Mouse (Mus musculus): ENCODE data around the gene Esrra. TPM values are rescaled to one million over a fixed set of nuclear protein-coding genes. Genes with fewer than 3 reads are reported as not detected.

Gene Esrra
- polyA plus RNA-seq, 1 experiment from 2014 or later: 3.3 TPM

GRCm38 (mm10) chr19:6926559-6927255 is 5.1 kb upstream of the Esrra start:
- Histone ChIP-seq H3K36me3 (ENCODE audit: control insufficient read depth, insufficient read depth, low read length) (no peaks in the 10 kb centered on the region), H3K9me3 (ENCODE audit: control insufficient read depth, low read length) (no peaks in the 10 kb centered on the region), H3K4me2 (ENCODE audit: low read depth, severe bottlenecking) (peak overlapping the region; percentile 32), H3K27me3 (ENCODE audit: control insufficient read depth, insufficient read depth, low read length) (peaks cover 78% of the 10 kb centered on the region), H3K4me3 (ENCODE audit: low read depth, low read length) (peak overlapping the region; percentile 15), H3K9ac (ENCODE audit: low read length) (peak overlapping the region; percentile 27; the same call in 1 of the 2 replicates), H3K4me1 (ENCODE audit: control insufficient read depth, insufficient read depth, low read length) (peaks cover 2% of the 10 kb centered on the region; the same call in 1 of the 2 replicates), H3K27ac (replicated peaks; ENCODE audit: low read depth, low read length) (no peak overlapping the region)
- DNase-seq (ENCODE audit: low spot score) (peak; percentile 68), ATAC-seq (ENCODE audit: insufficient number of reproducible peaks, low FRiP score, low TSS enrichment, low read depth) (no peak)
- WGBS: 10% methylated on average over 26 of the region's 26 CpGs

DNA sequence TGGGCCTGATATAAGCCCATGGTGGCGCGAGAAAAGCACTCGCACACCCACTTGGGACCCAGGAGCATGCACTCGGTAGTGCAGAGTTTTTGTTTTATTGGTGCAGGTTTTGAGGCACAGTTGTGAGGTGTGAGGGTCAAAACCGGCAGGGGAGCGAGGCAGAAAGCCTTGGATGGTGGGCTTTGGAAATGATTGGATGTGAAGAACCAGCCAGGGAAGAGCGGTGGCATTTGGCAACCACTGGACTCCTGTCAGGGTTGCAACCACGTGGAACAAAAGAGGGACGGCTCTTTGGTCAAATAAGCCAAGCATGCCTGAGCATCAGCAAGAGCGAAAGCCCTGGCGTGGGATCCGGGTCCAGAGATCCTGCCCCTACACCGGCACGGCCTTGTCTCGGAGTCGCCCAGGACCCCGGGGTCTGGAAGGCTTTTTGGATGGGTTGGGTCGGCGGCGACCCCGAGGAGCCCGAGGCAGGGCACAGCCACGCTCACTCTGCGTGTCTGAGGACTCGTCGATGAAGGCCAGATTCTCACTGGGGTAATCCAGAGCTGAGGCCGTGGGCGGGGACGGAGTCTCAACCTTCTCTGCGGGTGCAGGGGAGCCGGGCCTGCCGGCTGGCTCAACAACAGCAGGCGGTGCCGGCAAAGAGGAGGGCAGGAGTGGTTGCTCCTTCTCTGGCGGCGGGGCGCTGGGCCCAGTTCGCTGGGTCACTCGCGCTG is 4.2 kb upstream of the Esrra start:
- H3K36me3 ChIP-seq (ENCODE audit: control insufficient read depth, insufficient read depth, low read length): no peaks in the 10 kb centered on the region
- H3K4me3 ChIP-seq (ENCODE audit: low read depth, low read length): peak overlapping the region; percentile 2; the same call in 1 of the 2 replicates
- no peaks in the 10 kb centered on the region for H3K9me3 ChIP-seq (ENCODE audit: control insufficient read depth, low read length)
- DNase-seq (ENCODE audit: low spot score) (no peak), ATAC-seq (ENCODE audit: insufficient number of reproducible peaks, low FRiP score, low TSS enrichment, low read depth) (no peak)
- H3K4me1 ChIP-seq (ENCODE audit: control insufficient read depth, insufficient read depth, low read length): peaks cover 5% of the 10 kb centered on the region
- 7% methylated on average over 35 of the region's 40 CpGs for WGBS
- no peak overlapping the region for H3K27ac ChIP-seq (replicated peaks; ENCODE audit: low read depth, low read length)
- H3K27me3 ChIP-seq (ENCODE audit: control insufficient read depth, insufficient read depth, low read length): peaks cover 69% of the 10 kb centered on the region
- H3K4me2 ChIP-seq (ENCODE audit: low read depth, severe bottlenecking): no peak overlapping the region; the same call in 1 of the 2 replicates
- H3K9ac ChIP-seq (ENCODE audit: low read length): no peak overlapping the region

GRCm38 (mm10) chr19:6925307-6925573 is 3.6 kb upstream of the Esrra start, which contains the start of gene Catsperz:
Gene Catsperz (minus strand): TSS chr19:6925380.
- no peak for DNase-seq (ENCODE audit: low spot score)
- peak within 1 kb of the TSS; percentile 2; the same call in 1 of the 2 replicates for H3K4me3 ChIP-seq (ENCODE audit: low read depth, low read length)
- no peak for ATAC-seq (ENCODE audit: insufficient number of reproducible peaks, low FRiP score, low TSS enrichment, low read depth)
- H3K4me2 ChIP-seq (ENCODE audit: low read depth, severe bottlenecking): peak within 1 kb of the TSS; percentile 23; the same call in 1 of the 2 replicates
- no peaks in the 10 kb centered on the region for H3K36me3 ChIP-seq (ENCODE audit: control insufficient read depth, insufficient read depth, low read length)
- 2% methylated on average over 9 of the region's 9 CpGs for WGBS
- H3K27me3 ChIP-seq (ENCODE audit: control insufficient read depth, insufficient read depth, low read length): peaks cover 67% of the 10 kb centered on the region
- no peaks in the 10 kb centered on the region for H3K9me3 ChIP-seq (ENCODE audit: control insufficient read depth, low read length)
- H3K27ac ChIP-seq (replicated peaks; ENCODE audit: low read depth, low read length): no peak within 1 kb of the TSS
- peaks cover 7% of the 10 kb centered on the region for H3K4me1 ChIP-seq (ENCODE audit: control insufficient read depth, insufficient read depth, low read length)
- H3K9ac ChIP-seq (ENCODE audit: low read length): no peak within 1 kb of the TSS

GRCm38 (mm10) chr19:6924461-6925306 is 3.1 kb upstream of the Esrra start:
- Histone ChIP-seq H3K36me3 (ENCODE audit: control insufficient read depth, insufficient read depth, low read length) (no peaks in the 10 kb centered on the region), H3K4me3 (ENCODE audit: low read depth, low read length) (no peak overlapping the region), H3K4me2 (ENCODE audit: low read depth, severe bottlenecking) (peak overlapping the region; percentile 23; the same call in 1 of the 2 replicates), H3K27ac (replicated peaks; ENCODE audit: low read depth, low read length) (no peak overlapping the region), H3K9me3 (ENCODE audit: control insufficient read depth, low read length) (no peaks in the 10 kb centered on the region), H3K9ac (ENCODE audit: low read length) (no peak overlapping the region), H3K27me3 (ENCODE audit: control insufficient read depth, insufficient read depth, low read length) (peaks cover 63% of the 10 kb centered on the region), H3K4me1 (ENCODE audit: control insufficient read depth, insufficient read depth, low read length) (peaks cover 7% of the 10 kb centered on the region)
- ATAC-seq (ENCODE audit: insufficient number of reproducible peaks, low FRiP score, low TSS enrichment, low read depth) (no peak), DNase-seq (ENCODE audit: low spot score) (peak; percentile 87)
- WGBS: 5% methylated on average over 39 of the region's 39 CpGs

DNA sequence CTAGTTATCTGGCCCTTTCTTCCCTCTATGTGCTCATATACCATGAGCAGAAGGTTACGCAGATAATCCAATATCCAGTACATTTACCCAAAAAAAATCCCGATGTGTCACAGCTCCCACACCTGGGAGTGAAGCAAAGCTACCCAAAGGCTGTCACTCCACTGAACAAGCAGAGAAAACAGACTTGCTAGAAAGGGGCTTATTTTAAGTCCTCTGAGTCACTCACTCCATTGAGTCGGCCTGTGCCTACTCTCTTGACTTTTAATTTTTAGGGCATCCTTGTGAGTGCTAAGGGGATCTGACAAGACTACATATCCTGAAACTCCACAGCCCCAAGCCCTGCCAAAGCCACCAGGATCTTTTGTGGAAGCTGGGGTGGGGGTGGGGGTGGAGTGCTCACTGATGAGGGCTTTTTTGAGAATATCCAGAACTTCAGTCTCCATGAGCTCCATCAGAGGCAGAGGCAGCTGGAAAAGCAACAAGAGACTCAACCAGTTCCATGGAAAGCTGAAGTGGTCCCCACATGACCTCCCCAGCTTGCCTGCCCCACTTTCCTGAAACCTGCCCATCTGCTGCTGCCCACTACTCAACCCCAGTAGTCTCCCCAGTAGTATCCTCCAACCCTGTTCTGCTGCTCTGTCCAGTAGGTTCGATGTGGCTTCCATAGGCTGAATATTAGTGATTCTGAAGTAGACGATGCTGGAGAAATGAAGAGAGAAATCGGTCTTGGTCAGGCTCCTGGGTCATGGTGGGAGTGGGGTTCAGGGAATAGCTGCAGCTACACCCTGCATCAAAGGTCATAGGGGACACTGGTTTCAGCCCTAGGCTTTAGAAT is 1.5 kb upstream of the Esrra start:
- peaks cover 7% of the 10 kb centered on the region for H3K4me1 ChIP-seq (ENCODE audit: control insufficient read depth, insufficient read depth, low read length)

GRCm38 (mm10) chr19:6920741-6921636 is 624 bp downstream of the Esrra start:
- DNase-seq (ENCODE audit: low spot score): peak; percentile 65
- ATAC-seq (ENCODE audit: insufficient number of reproducible peaks, low FRiP score, low TSS enrichment, low read depth): peak; percentile 22
- peak overlapping the region; percentile 64 for H3K9ac ChIP-seq (ENCODE audit: low read length)
- H3K9me3 ChIP-seq (ENCODE audit: control insufficient read depth, low read length): no peaks in the 10 kb centered on the region
- H3K4me1 ChIP-seq (ENCODE audit: control insufficient read depth, insufficient read depth, low read length): peaks cover 5% of the 10 kb centered on the region
- H3K27me3 ChIP-seq (ENCODE audit: control insufficient read depth, insufficient read depth, low read length): peaks cover 33% of the 10 kb centered on the region
- H3K4me2 ChIP-seq (ENCODE audit: low read depth, severe bottlenecking): peak overlapping the region; percentile 87
- H3K27ac ChIP-seq (replicated peaks; ENCODE audit: low read depth, low read length): no peak overlapping the region; the same call in 1 of the 2 replicates
- peak overlapping the region; percentile 54 for H3K4me3 ChIP-seq (ENCODE audit: low read depth, low read length)
- no peaks in the 10 kb centered on the region for H3K36me3 ChIP-seq (ENCODE audit: control insufficient read depth, insufficient read depth, low read length)
- 2% methylated on average over 23 of the region's 48 CpGs for WGBS

More for the DNA sequence above, 1.5 kb upstream of the Esrra start:
- H3K4me3 ChIP-seq (ENCODE audit: low read depth, low read length): no peak overlapping the region
- no peak overlapping the region for H3K4me2 ChIP-seq (ENCODE audit: low read depth, severe bottlenecking)
- no peak for DNase-seq (ENCODE audit: low spot score)
- no peak overlapping the region for H3K9ac ChIP-seq (ENCODE audit: low read length)
- WGBS: 65% methylated on average over 6 of the region's 6 CpGs
- peaks cover 54% of the 10 kb centered on the region for H3K27me3 ChIP-seq (ENCODE audit: control insufficient read depth, insufficient read depth, low read length)
- no peaks in the 10 kb centered on the region for H3K9me3 ChIP-seq (ENCODE audit: control insufficient read depth, low read length)
- ATAC-seq (ENCODE audit: insufficient number of reproducible peaks, low FRiP score, low TSS enrichment, low read depth): no peak
- no peak overlapping the region for H3K27ac ChIP-seq (replicated peaks; ENCODE audit: low read depth, low read length)
- no peaks in the 10 kb centered on the region for H3K36me3 ChIP-seq (ENCODE audit: control insufficient read depth, insufficient read depth, low read length)

Measured in limb, embryonic 11.5 days (tissue).